Mouse (Mus musculus) midbrain, embryonic 10.5 days (tissue): Measurements from ENCODE around the gene Zfp2. TPM values are rescaled to one million over a fixed set of nuclear protein-coding genes. Genes with fewer than 3 reads are reported as not detected.
A peak's percentile ranks its signal among the peaks of the same experiment; 100 is the strongest.

Source experiments
- DNase-seq: peaks from one replicate; pipeline ENCODE4 v3.0.0-alpha.2; 2017; ENCODE audit warnings: low spot score
- H3K27ac ChIP-seq: fragments of 300-500 bp; sonication (generic); replicated peaks from 2 replicates; pipeline ENCODE4 v1.5.1; 2016; ENCODE audit warnings: mild to moderate bottlenecking
- H3K27me3 ChIP-seq: fragments of 300-500 bp; sonication (generic); 2 replicates; pipeline ENCODE4 v1.6.1; 2016; ENCODE audit warnings: low read depth, mild to moderate bottlenecking; ENCODE audit not compliant: poor library complexity, severe bottlenecking
- H3K36me3 ChIP-seq: fragments of 300-500 bp; sonication (generic); 2 replicates; pipeline ENCODE4 v1.6.1; 2016; ENCODE audit warnings: mild to moderate bottlenecking, moderate library complexity
- H3K4me1 ChIP-seq: fragments of 300-500 bp; sonication (generic); 2 replicates; pipeline ENCODE4 v1.6.1; 2016
- H3K4me3 ChIP-seq: fragments of 300-500 bp; sonication (generic); 2 replicates; pipeline ENCODE4 v1.5.1; 2016; ENCODE audit warnings: mild to moderate bottlenecking, moderate library complexity
- H3K9me3 ChIP-seq: fragments of 300-500 bp; sonication (generic); replicated peaks from 2 replicates; pipeline ENCODE4 v1.6.1; 2016; ENCODE audit warnings: mild to moderate bottlenecking
- WGBS: fragments of 180-500 bp; shearing (Covaris S2); methylation state at CpG from one replicate; pipeline ENCODE4 v1.1.7; 2016; 5-methylcytosine and 5-hydroxymethylcytosine counted together
- polyA plus RNA-seq: library from polyadenylated mRNA; unstranded; fragments of >200 nt; fragmentation: Nextera tagmentation; extraction: Ambion mirVana; gene quantifications from 2 replicates; pipeline ENCODE4 v1.2.1, GENCODE M21; 2016

Gene Zfp2
- polyA plus RNA-seq, 1 experiment from 2014 or later = 25.1 TPM

GRCm38 (mm10) chr11:50913301-50913700 is 2.7 kb downstream of the Zfp2 start:
- no peak for DNase-seq
- Histone ChIP-seq H3K4me1 (peaks cover 4% of the 10 kb centered on the region; the same call in 1 of the 2 replicates), H3K36me3 (peaks cover 70% of the 10 kb centered on the region), H3K9me3 (peaks cover 44% of the 10 kb centered on the region), H3K27me3 (no peaks in the 10 kb centered on the region), H3K27ac (no peak overlapping the region), H3K4me3 (no peak overlapping the region)
- WGBS = 92% methylated on average over 1 of the region's 1 CpGs

- Histone ChIP-seq H3K27ac (no peak overlapping the region), H3K4me3 (no peak overlapping the region), H3K27me3 (no peaks in the 10 kb centered on the region), H3K4me1 (peaks cover 4% of the 10 kb centered on the region; the same call in 1 of the 2 replicates), H3K9me3 (peaks cover 81% of the 10 kb centered on the region), H3K36me3 (peaks cover 100% of the 10 kb centered on the region)
- 95% methylated on average over 5 of the region's 5 CpGs for WGBS
- no peak for DNase-seq
These were observed 7.8 kb downstream of the Zfp2 start for GRCm38 (mm10) chr11:50908136-50908535.

DNA sequence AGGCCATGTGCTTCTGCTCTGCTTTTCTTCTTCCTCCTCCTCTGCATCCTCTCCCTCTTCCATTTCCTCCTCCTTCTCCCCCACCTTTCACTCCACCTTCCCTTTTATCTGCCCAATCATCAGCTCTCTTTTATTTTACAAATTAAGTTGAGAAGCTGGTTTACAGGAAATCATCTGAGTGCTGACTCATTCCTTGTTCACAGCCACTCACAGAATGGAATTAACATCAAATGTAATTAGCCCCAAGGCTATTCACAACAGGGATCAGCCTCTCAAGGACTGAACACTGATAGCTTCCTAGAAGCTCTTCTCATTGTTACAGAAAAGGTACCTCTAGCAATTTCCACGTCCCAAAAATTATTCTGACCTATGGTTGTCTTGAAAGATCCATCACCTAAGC is 18.6 kb downstream of the Zfp2 start:
- peaks cover 90% of the 10 kb centered on the region for H3K9me3 ChIP-seq

DNA sequence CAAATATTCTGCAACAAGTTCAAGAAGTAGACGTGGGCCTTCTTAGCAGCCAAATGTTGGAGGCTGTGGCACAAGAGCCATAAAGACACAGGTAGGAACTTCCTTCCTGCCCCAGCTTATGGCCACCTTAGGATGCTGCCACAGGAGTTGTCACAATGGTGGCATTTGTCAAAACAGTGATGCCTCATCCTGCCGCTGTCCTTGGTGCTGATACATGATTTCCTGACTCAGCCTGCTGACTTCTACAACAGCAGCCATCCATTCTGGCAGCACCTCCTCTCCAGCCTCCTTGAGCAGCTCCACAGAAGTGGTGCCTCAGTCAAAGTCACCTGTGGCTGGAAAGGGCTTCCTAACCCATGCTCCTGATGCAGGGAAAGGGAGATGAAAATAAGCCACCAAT is 23.5 kb downstream of the Zfp2 start:
- 54% methylated on average over 2 of the region's 2 CpGs for WGBS
- Histone ChIP-seq H3K27ac (no peak overlapping the region), H3K9me3 (peaks cover 47% of the 10 kb centered on the region), H3K4me1 (peaks cover 6% of the 10 kb centered on the region), H3K27me3 (no peaks in the 10 kb centered on the region), H3K4me3 (no peak overlapping the region), H3K36me3 (peaks cover 2% of the 10 kb centered on the region; the same call in 1 of the 2 replicates)
- DNase-seq = no peak

More for the DNA sequence above, 18.6 kb downstream of the Zfp2 start:
- Histone ChIP-seq H3K36me3 (peaks cover 50% of the 10 kb centered on the region), H3K27me3 (no peaks in the 10 kb centered on the region), H3K4me1 (no peaks in the 10 kb centered on the region), H3K27ac (no peak overlapping the region), H3K4me3 (no peak overlapping the region)
- 76% methylated on average over 1 of the region's 1 CpGs for WGBS
- DNase-seq = no peak

GRCm38 (mm10) chr11:50887390-50888128 is 28.4 kb downstream of the Zfp2 start, which contains the start of gene Zfp454:
TSS of gene Zfp454 (minus strand) at chr11:50887651.
- Histone ChIP-seq H3K36me3 (peaks cover 32% of the 10 kb centered on the region), H3K9me3 (peaks cover 8% of the 10 kb centered on the region), H3K4me3 (peak within 1 kb of the TSS; percentile 62), H3K27ac (peak within 1 kb of the TSS; percentile 88), H3K27me3 (no peaks in the 10 kb centered on the region), H3K4me1 (peaks cover 19% of the 10 kb centered on the region)
- WGBS = 7% methylated on average over 26 of the region's 26 CpGs
- peak; percentile 90 for DNase-seq

DNA sequence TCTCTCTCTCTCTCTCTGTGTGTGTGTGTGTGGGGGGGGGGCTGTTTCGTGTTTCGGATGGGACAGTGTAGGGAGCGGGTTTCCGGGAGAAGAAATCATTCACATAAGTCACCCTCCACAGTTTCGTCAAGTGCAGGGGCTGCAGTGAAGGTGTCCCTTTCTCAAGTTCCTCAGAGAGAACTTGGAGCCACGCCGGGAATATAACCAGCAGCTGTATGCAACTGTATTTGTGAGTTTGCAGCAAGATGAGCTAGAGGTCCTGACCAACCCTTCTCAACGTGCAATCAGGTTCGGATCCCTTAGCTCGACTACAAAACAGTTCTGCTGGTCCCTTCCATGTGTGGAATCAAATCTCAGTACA is 29.1 kb downstream of the Zfp2 start:
- H3K27me3 ChIP-seq = no peaks in the 10 kb centered on the region
- peak overlapping the region; percentile 62 for H3K4me3 ChIP-seq
- H3K4me1 ChIP-seq = peaks cover 19% of the 10 kb centered on the region
- peaks cover 38% of the 10 kb centered on the region for H3K36me3 ChIP-seq
- 29% methylated on average over 10 of the region's 10 CpGs for WGBS
- H3K27ac ChIP-seq = peak overlapping the region; percentile 88
- 0 out of 2 replicates have a peak, but pooled peaks cover 3% of the 10 kb centered on the region for H3K9me3 ChIP-seq
- DNase-seq = no peak

GRCm38 (mm10) chr11:50886231-50886932 is 29.6 kb downstream of the Zfp2 start:
- Histone ChIP-seq H3K4me1 (peaks cover 19% of the 10 kb centered on the region), H3K27ac (peak overlapping the region; percentile 88), H3K4me3 (peak overlapping the region; percentile 62), H3K36me3 (peaks cover 44% of the 10 kb centered on the region), H3K9me3 (0 out of 2 replicates have a peak, but pooled peaks cover 3% of the 10 kb centered on the region), H3K27me3 (no peaks in the 10 kb centered on the region)
- 52% methylated on average over 8 of the region's 8 CpGs for WGBS
- peak; percentile 19 for DNase-seq

- H3K27ac ChIP-seq = no peak overlapping the region
- H3K4me1 ChIP-seq = peaks cover 19% of the 10 kb centered on the region
- peaks cover 4% of the 10 kb centered on the region; the same call in 1 of the 2 replicates for H3K9me3 ChIP-seq
- DNase-seq = no peak
- peaks cover 70% of the 10 kb centered on the region for H3K36me3 ChIP-seq
- no peak overlapping the region for H3K4me3 ChIP-seq
- H3K27me3 ChIP-seq = no peaks in the 10 kb centered on the region
- WGBS = 88% methylated on average over 3 of the region's 3 CpGs
These were observed 32.2 kb downstream of the Zfp2 start for GRCm38 (mm10) chr11:50883756-50884155.

GRCm38 (mm10) chr11:50878641-50879040 is 37.3 kb downstream of the Zfp2 start:
- WGBS = 90% methylated on average over 3 of the region's 3 CpGs
- no peak overlapping the region for H3K27ac ChIP-seq
- no peaks in the 10 kb centered on the region for H3K4me1 ChIP-seq
- no peak for DNase-seq
- H3K36me3 ChIP-seq = peaks cover 100% of the 10 kb centered on the region
- no peaks in the 10 kb centered on the region for H3K27me3 ChIP-seq
- H3K4me3 ChIP-seq = no peak overlapping the region
- H3K9me3 ChIP-seq = peaks cover 46% of the 10 kb centered on the region

- WGBS = under 1% methylated on average over 72 of the region's 72 CpGs
- peak overlapping the region; percentile 59 for H3K27ac ChIP-seq
- H3K36me3 ChIP-seq = no peaks in the 10 kb centered on the region
- H3K4me3 ChIP-seq = peak overlapping the region; percentile 60
- peak; percentile 43 for DNase-seq
- peaks cover 44% of the 10 kb centered on the region for H3K4me1 ChIP-seq
- no peaks in the 10 kb centered on the region for H3K9me3 ChIP-seq
- peaks cover 69% of the 10 kb centered on the region for H3K27me3 ChIP-seq
These were observed 64.9 kb downstream of the Zfp2 start for GRCm38 (mm10) chr11:50850989-50851601.

- Histone ChIP-seq H3K36me3 (no peaks in the 10 kb centered on the region), H3K27me3 (peaks cover 69% of the 10 kb centered on the region), H3K9me3 (no peaks in the 10 kb centered on the region), H3K4me1 (peaks cover 44% of the 10 kb centered on the region), H3K27ac (peak within 1 kb of the TSS; percentile 59), H3K4me3 (peak within 1 kb of the TSS; percentile 60)
- 4% methylated on average over 11 of the region's 11 CpGs for WGBS
- DNase-seq = no peak
These were observed 65.7 kb downstream of the Zfp2 start, which contains the start of gene Grm6 for GRCm38 (mm10) chr11:50850177-50850735. TSS of gene Grm6 (plus strand) at chr11:50850685.

DNA sequence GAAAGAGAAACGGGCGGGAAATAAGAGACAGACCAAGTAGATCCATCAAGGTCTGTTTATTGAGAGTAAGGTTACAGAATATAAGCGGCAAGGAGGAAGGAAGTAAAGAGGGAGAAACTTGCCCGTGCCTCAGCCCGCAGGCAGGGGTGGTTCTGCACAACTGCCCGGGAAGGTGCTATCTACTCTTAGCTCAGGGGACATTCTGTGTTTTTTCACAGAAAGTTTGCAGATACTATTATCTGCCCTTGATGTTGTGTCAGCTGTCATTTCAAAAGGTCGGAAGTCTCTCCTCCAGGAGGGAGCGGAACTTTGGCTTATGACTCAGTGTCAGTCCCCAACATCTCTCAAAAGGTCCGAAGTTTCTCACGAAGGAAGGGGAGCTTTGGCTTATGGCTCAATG is 66.7 kb downstream of the Zfp2 start:
- no peaks in the 10 kb centered on the region for H3K9me3 ChIP-seq
- no peak overlapping the region for H3K4me3 ChIP-seq
- peaks cover 44% of the 10 kb centered on the region for H3K4me1 ChIP-seq
- WGBS = 10% methylated on average over 10 of the region's 10 CpGs
- DNase-seq = no peak
- H3K27me3 ChIP-seq = peaks cover 69% of the 10 kb centered on the region
- H3K27ac ChIP-seq = no peak overlapping the region
- H3K36me3 ChIP-seq = no peaks in the 10 kb centered on the region
